Mouse (Mus musculus) brain, embryonic 14.5 days (tissue): Measurements from ENCODE around the gene Rcn3.

ENCODE experiments used
- CTCF ChIP-seq: fragments of 200-500 bp; IDR thresholded peaks from 2 replicates; pipeline ENCODE4 v1.5.1; 2012; ENCODE audit warnings: inconsistent platforms, mild to moderate bottlenecking, moderate library complexity, borderline replicate concordance; ENCODE audit not compliant: insufficient read depth, insufficient read length; ENCODE audit errors: extremely low read depth
- POLR2A ChIP-seq: fragments of 200-500 bp; IDR thresholded peaks from 2 replicates; pipeline ENCODE4 v1.6.1; 2012; ENCODE audit warnings: mild to moderate bottlenecking, inconsistent platforms, borderline replicate concordance; ENCODE audit not compliant: poor library complexity, insufficient read depth, insufficient read length, severe bottlenecking; ENCODE audit errors: extremely low read depth

DNA sequence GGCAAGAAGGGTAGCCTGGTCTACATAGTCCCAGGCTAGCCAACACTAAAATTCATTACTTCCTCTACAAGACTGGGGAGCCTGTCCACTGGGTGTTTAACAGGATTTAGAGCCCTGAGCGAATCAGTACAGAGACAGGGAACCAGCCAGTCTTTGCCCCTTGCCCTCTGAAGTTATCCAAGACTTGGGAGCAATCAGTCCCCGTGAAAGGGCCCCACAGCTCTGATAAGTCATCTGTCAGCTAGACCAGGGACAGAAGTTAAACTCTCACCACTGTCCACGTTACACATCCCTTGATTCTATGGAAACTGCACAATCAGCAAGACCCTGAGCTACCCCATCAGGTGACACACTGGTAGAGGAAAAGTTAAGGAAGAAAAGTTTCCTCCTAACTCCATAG is 20.5 kb upstream of the Rcn3 start:
- TF ChIP-seq POLR2A = no peak
- no peak for TF ChIP-seq CTCF
